Mouse (Mus musculus) embryonic fibroblast, embryonic 13.5 days (primary cell): ENCODE measurements around the gene Dennd1b. TPM values are rescaled to one million over a fixed set of nuclear protein-coding genes. Genes with fewer than 3 reads are reported as not detected.

Experiments used
- H3K27ac ChIP-seq: 2 replicates; pipeline ENCODE4 v1.5.1; 2012; ENCODE audit warnings: low read length, control low read depth, inconsistent platforms; ENCODE audit not compliant: insufficient read depth
- H3K4me1 ChIP-seq: 2 replicates; pipeline ENCODE4 v1.6.1; 2011; ENCODE audit warnings: low read length; ENCODE audit not compliant: control insufficient read depth, insufficient read depth
- H3K4me3 ChIP-seq: 2 replicates; pipeline ENCODE4 v1.5.1; 2011; ENCODE audit warnings: mild to moderate bottlenecking, control low read depth, low read length; ENCODE audit not compliant: insufficient read depth
- CTCF ChIP-seq: IDR thresholded peaks from 2 replicates; pipeline ENCODE4 v1.5.1; 2011; ENCODE audit warnings: mild to moderate bottlenecking, control low read depth, low read length, moderate library complexity, borderline replicate concordance; ENCODE audit not compliant: insufficient read depth
- POLR2A ChIP-seq: IDR thresholded peaks from 2 replicates; pipeline ENCODE4 v1.6.1; 2011; ENCODE audit warnings: low read depth, mild to moderate bottlenecking, control low read depth, low read length, moderate library complexity
- polyA plus RNA-seq: library from polyadenylated mRNA; stranded (reverse); fragments of >200 nt; gene quantifications from 2 replicates; pipeline ENCODE4 v1.2.4, GENCODE M21; 2011; ENCODE audit warnings: low read depth; ENCODE audit not compliant: missing spikeins, insufficient read length

The Dennd1b gene
- polyA plus RNA-seq, 1 experiment = 12.3 TPM

- peaks cover 4% of the 10 kb centered on the region; the same call in 1 of the 2 replicates for H3K4me1 ChIP-seq
Observed at GRCm38 (mm10) chr1:139038620-139039019, 75.4 kb downstream of the Dennd1b start.

GRCm38 (mm10) chr1:139039529-139040230 is 76.4 kb downstream of the Dennd1b start:
- TF ChIP-seq POLR2A (no peak), CTCF (no peak)
- Histone ChIP-seq H3K27ac (no peak overlapping the region), H3K4me1 (peaks cover 4% of the 10 kb centered on the region; the same call in 1 of the 2 replicates), H3K4me3 (no peak overlapping the region)

More at GRCm38 (mm10) chr1:139038620-139039019, 75.4 kb downstream of the Dennd1b start:
- Histone ChIP-seq H3K4me3 (no peak overlapping the region), H3K27ac (no peak overlapping the region)
- TF ChIP-seq POLR2A = no peak
- no peak for TF ChIP-seq CTCF

GRCm38 (mm10) chr1:139049075-139049474 is 85.8 kb downstream of the Dennd1b start:
- Histone ChIP-seq H3K4me1 (no peaks in the 10 kb centered on the region), H3K4me3 (no peak overlapping the region), H3K27ac (no peak overlapping the region)
- no peak for TF ChIP-seq CTCF
- TF ChIP-seq POLR2A = no peak

GRCm38 (mm10) chr1:139049881-139050472 is 86.7 kb downstream of the Dennd1b start:
- no peak overlapping the region for H3K27ac ChIP-seq
- no peak overlapping the region for H3K4me3 ChIP-seq
- no peak for TF ChIP-seq CTCF
- TF ChIP-seq POLR2A = no peak
- no peaks in the 10 kb centered on the region for H3K4me1 ChIP-seq

GRCm38 (mm10) chr1:139053003-139053402 is 89.8 kb downstream of the Dennd1b start:
- no peaks in the 10 kb centered on the region for H3K4me1 ChIP-seq
- H3K4me3 ChIP-seq = no peak overlapping the region
- H3K27ac ChIP-seq = no peak overlapping the region
- TF ChIP-seq CTCF (no peak), POLR2A (no peak)

- Histone ChIP-seq H3K4me1 (no peaks in the 10 kb centered on the region), H3K27ac (no peak overlapping the region), H3K4me3 (no peak overlapping the region)
- TF ChIP-seq POLR2A = no peak
- TF ChIP-seq CTCF = no peak
Observed at GRCm38 (mm10) chr1:139060301-139060700, 97.1 kb downstream of the Dennd1b start.

GRCm38 (mm10) chr1:139064711-139065110 is 101.5 kb downstream of the Dennd1b start:
- TF ChIP-seq POLR2A (no peak), CTCF (no peak)
- Histone ChIP-seq H3K27ac (no peak overlapping the region), H3K4me3 (no peak overlapping the region), H3K4me1 (no peaks in the 10 kb centered on the region)

GRCm38 (mm10) chr1:139067210-139067609 is 104.0 kb downstream of the Dennd1b start:
- H3K4me3 ChIP-seq = no peak overlapping the region
- TF ChIP-seq POLR2A = no peak
- TF ChIP-seq CTCF = no peak
- no peak overlapping the region for H3K27ac ChIP-seq
- H3K4me1 ChIP-seq = no peaks in the 10 kb centered on the region

- Histone ChIP-seq H3K4me3 (no peak overlapping the region), H3K4me1 (no peaks in the 10 kb centered on the region), H3K27ac (no peak overlapping the region)
- TF ChIP-seq POLR2A = no peak
- no peak for TF ChIP-seq CTCF
Observed at GRCm38 (mm10) chr1:139071015-139071414, 107.8 kb downstream of the Dennd1b start.

GRCm38 (mm10) chr1:139075671-139076070 is 112.4 kb downstream of the Dennd1b start:
- no peak for TF ChIP-seq CTCF
- TF ChIP-seq POLR2A = no peak
- Histone ChIP-seq H3K4me3 (no peak overlapping the region), H3K4me1 (no peaks in the 10 kb centered on the region), H3K27ac (no peak overlapping the region)
